Mouse (Mus musculus): ENCODE data around the gene Lrrc9. TPM values are rescaled to one million over a fixed set of nuclear protein-coding genes. Genes with fewer than 3 reads are reported as not detected.

Lrrc9 gene
- polyA plus RNA-seq, 1 experiment: not detected

DNA sequence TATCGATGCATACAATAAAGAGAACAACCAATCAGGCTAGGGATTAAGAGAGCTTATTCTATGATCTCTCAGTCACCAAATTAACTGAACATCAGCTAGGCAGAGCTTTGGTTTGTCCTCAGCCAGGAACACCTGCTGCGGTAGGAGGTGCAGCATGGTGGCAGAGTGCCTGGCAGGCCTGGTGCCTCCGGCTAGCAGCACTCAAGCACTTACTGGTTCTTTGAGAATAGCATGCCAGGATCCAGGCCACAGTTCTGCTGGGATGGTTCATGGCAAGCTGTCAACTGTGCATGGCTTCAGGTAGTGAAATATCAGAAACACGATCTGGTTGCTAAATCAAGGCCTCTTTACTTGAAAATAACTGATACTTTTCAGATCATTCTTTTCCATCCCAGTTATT lies 26.1 kb downstream of the Lrrc9 start:
- TF ChIP-seq SRF (IDR thresholded peaks at IDR 0.05; ENCODE audit: control insufficient read depth, insufficient read length, low read depth) (no peak), CEBPB (IDR thresholded peaks at IDR 0.05; ENCODE audit: insufficient read depth, poor library complexity, severe bottlenecking) (no peak), TCF12 (IDR thresholded peaks at IDR 0.05; ENCODE audit: insufficient read depth, poor library complexity, severe bottlenecking) (no peak), MAX (IDR thresholded peaks at IDR 0.05; ENCODE audit: low read depth) (no peak), MYOD1 (IDR thresholded peaks at IDR 0.05; ENCODE audit: control insufficient read depth in 1 of 3, insufficient read length in 2 of 3, low read depth in 2 of 3) (no peak), E2F4 (IDR thresholded peaks at IDR 0.05; ENCODE audit: insufficient read depth) (no peak), MYOG (IDR thresholded peaks at IDR 0.05; ENCODE audit: control insufficient read depth in 1 of 3, insufficient read depth in 1 of 3, insufficient read length in 2 of 3, low read depth in 2 of 3) (no peak), POLR2AphosphoS2 (IDR thresholded peaks at IDR 0.05; ENCODE audit: insufficient read length, low read depth) (no peak), USF1 (IDR thresholded peaks at IDR 0.05; ENCODE audit: low read depth) (no peak), POLR2A (IDR thresholded peaks at IDR 0.05; ENCODE audit: insufficient read length, low read depth) (no peak), TCF3 (IDR thresholded peaks at IDR 0.05; ENCODE audit: insufficient read length, low read depth) (no peak), REST (IDR thresholded peaks at IDR 0.05; ENCODE audit: insufficient read depth, insufficient read length) (no peak)
- Histone ChIP-seq H3K4me3 (no peak overlapping the region), H3K4me2 (ENCODE audit: low read depth) (no peak overlapping the region), H3K79me2 (ENCODE audit: control insufficient read depth, insufficient read depth) (no peaks in the 10 kb centered on the region), H3K27me3 (ENCODE audit: control insufficient read depth, insufficient read depth, insufficient read length) (peaks cover 18% of the 10 kb centered on the region), H3ac (ENCODE audit: control insufficient read depth, insufficient read length) (no peak overlapping the region), H3K36me3 (ENCODE audit: control insufficient read depth, insufficient read depth) (no peaks in the 10 kb centered on the region)

DNA sequence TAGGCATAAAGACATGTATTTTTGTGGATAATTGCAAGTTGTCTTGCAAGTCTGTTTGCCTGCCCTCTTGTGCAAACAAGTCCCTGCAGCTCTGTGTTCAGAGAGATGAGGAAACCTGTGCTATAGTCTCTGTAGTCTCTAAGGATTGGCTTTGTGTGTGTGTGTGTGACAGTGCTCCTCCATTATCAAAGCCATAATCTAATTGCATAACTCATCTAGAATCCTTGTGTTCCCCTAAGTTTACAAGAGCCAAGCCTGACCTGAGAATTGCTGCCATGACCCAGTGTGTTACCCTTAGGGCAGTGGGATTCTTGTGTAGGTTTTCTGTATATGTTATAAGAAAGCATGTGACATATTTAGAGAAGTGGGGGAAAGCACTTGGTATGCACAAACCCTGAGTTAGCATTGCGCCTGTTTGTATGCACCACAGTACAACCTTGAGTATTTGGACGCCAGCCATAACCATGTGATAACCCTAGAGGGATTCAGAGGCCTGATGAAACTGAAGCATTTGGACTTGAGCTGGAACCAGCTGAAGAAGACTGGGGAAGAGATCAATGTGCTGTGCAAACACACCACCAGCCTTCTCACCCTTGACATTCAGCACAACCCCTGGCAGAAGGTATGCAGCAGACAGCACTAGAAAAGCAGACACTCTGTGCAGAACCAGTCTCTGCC lies 35.2 kb downstream of the Lrrc9 start:
- no peak overlapping the region for H3K4me3 ChIP-seq
- TF ChIP-seq POLR2A (IDR thresholded peaks at IDR 0.05; ENCODE audit: insufficient read length, low read depth): no peak
- no peak overlapping the region for H3K4me2 ChIP-seq (ENCODE audit: low read depth)
- peaks cover 29% of the 10 kb centered on the region for H3K27me3 ChIP-seq (ENCODE audit: control insufficient read depth, insufficient read depth, insufficient read length)
- no peaks in the 10 kb centered on the region for H3K79me2 ChIP-seq (ENCODE audit: control insufficient read depth, insufficient read depth)
- no peak overlapping the region for H3ac ChIP-seq (ENCODE audit: control insufficient read depth, insufficient read length)
- H3K36me3 ChIP-seq (ENCODE audit: control insufficient read depth, insufficient read depth): no peaks in the 10 kb centered on the region

- TF ChIP-seq REST (IDR thresholded peaks at IDR 0.05; ENCODE audit: insufficient read depth, insufficient read length): no peak
- TF ChIP-seq CEBPB (IDR thresholded peaks at IDR 0.05; ENCODE audit: insufficient read depth, poor library complexity, severe bottlenecking): no peak
- no peak for TF ChIP-seq MYOD1 (IDR thresholded peaks at IDR 0.05; ENCODE audit: control insufficient read depth in 1 of 3, insufficient read length in 2 of 3, low read depth in 2 of 3)
- no peak for TF ChIP-seq MAX (IDR thresholded peaks at IDR 0.05; ENCODE audit: low read depth)
- no peak for TF ChIP-seq POLR2A (IDR thresholded peaks at IDR 0.05; ENCODE audit: insufficient read length, low read depth)
- TF ChIP-seq POLR2AphosphoS2 (IDR thresholded peaks at IDR 0.05; ENCODE audit: insufficient read length, low read depth): no peak
- no peak for TF ChIP-seq MYOG (IDR thresholded peaks at IDR 0.05; ENCODE audit: control insufficient read depth in 1 of 3, insufficient read depth in 1 of 3, insufficient read length in 2 of 3, low read depth in 2 of 3)
- no peak for TF ChIP-seq E2F4 (IDR thresholded peaks at IDR 0.05; ENCODE audit: insufficient read depth)
- TF ChIP-seq USF1 (IDR thresholded peaks at IDR 0.05; ENCODE audit: low read depth): no peak
- no peak for TF ChIP-seq TCF12 (IDR thresholded peaks at IDR 0.05; ENCODE audit: insufficient read depth, poor library complexity, severe bottlenecking)
- Histone ChIP-seq H3K27me3 (ENCODE audit: control insufficient read depth, insufficient read depth, insufficient read length) (peaks cover 16% of the 10 kb centered on the region), H3ac (ENCODE audit: control insufficient read depth, insufficient read length) (no peak overlapping the region), H3K36me3 (ENCODE audit: control insufficient read depth, insufficient read depth) (no peaks in the 10 kb centered on the region), H3K4me3 (no peak overlapping the region), H3K4me2 (ENCODE audit: low read depth) (no peak overlapping the region), H3K79me2 (ENCODE audit: control insufficient read depth, insufficient read depth) (no peaks in the 10 kb centered on the region)
Observed at GRCm38 (mm10) chr12:72482226-72482625, 40.6 kb downstream of the Lrrc9 start.

GRCm38 (mm10) chr12:72484872-72485271 lies 43.2 kb downstream of the Lrrc9 start:
- TF ChIP-seq TCF12 (IDR thresholded peaks at IDR 0.05; ENCODE audit: insufficient read depth, poor library complexity, severe bottlenecking) (no peak), USF1 (IDR thresholded peaks at IDR 0.05; ENCODE audit: low read depth) (no peak), POLR2A (IDR thresholded peaks at IDR 0.05; ENCODE audit: insufficient read length, low read depth) (no peak), MYOG (IDR thresholded peaks at IDR 0.05; ENCODE audit: control insufficient read depth in 1 of 3, insufficient read depth in 1 of 3, insufficient read length in 2 of 3, low read depth in 2 of 3) (no peak), POLR2AphosphoS2 (IDR thresholded peaks at IDR 0.05; ENCODE audit: insufficient read length, low read depth) (no peak), SRF (IDR thresholded peaks at IDR 0.05; ENCODE audit: control insufficient read depth, insufficient read length, low read depth) (no peak), CEBPB (IDR thresholded peaks at IDR 0.05; ENCODE audit: insufficient read depth, poor library complexity, severe bottlenecking) (no peak), TCF3 (IDR thresholded peaks at IDR 0.05; ENCODE audit: insufficient read length, low read depth) (no peak), E2F4 (IDR thresholded peaks at IDR 0.05; ENCODE audit: insufficient read depth) (no peak), MYOD1 (IDR thresholded peaks at IDR 0.05; ENCODE audit: control insufficient read depth in 1 of 3, insufficient read length in 2 of 3, low read depth in 2 of 3) (no peak), MAX (IDR thresholded peaks at IDR 0.05; ENCODE audit: low read depth) (no peak), REST (IDR thresholded peaks at IDR 0.05; ENCODE audit: insufficient read depth, insufficient read length) (no peak)
- H3ac ChIP-seq (ENCODE audit: control insufficient read depth, insufficient read length): no peak overlapping the region
- no peak overlapping the region for H3K4me2 ChIP-seq (ENCODE audit: low read depth)
- H3K27me3 ChIP-seq (ENCODE audit: control insufficient read depth, insufficient read depth, insufficient read length): peaks cover 9% of the 10 kb centered on the region
- no peak overlapping the region for H3K4me3 ChIP-seq
- H3K79me2 ChIP-seq (ENCODE audit: control insufficient read depth, insufficient read depth): no peaks in the 10 kb centered on the region
- no peaks in the 10 kb centered on the region for H3K36me3 ChIP-seq (ENCODE audit: control insufficient read depth, insufficient read depth)

- TF ChIP-seq USF1 (IDR thresholded peaks at IDR 0.05; ENCODE audit: low read depth): no peak
- TF ChIP-seq E2F4 (IDR thresholded peaks at IDR 0.05; ENCODE audit: insufficient read depth): no peak
- no peak for TF ChIP-seq TCF3 (IDR thresholded peaks at IDR 0.05; ENCODE audit: insufficient read length, low read depth)
- TF ChIP-seq SRF (IDR thresholded peaks at IDR 0.05; ENCODE audit: control insufficient read depth, insufficient read length, low read depth): no peak
- no peak for TF ChIP-seq REST (IDR thresholded peaks at IDR 0.05; ENCODE audit: insufficient read depth, insufficient read length)
- no peak for TF ChIP-seq TCF12 (IDR thresholded peaks at IDR 0.05; ENCODE audit: insufficient read depth, poor library complexity, severe bottlenecking)
- TF ChIP-seq MYOD1 (IDR thresholded peaks at IDR 0.05; ENCODE audit: control insufficient read depth in 1 of 3, insufficient read length in 2 of 3, low read depth in 2 of 3): no peak
- TF ChIP-seq MYOG (IDR thresholded peaks at IDR 0.05; ENCODE audit: control insufficient read depth in 1 of 3, insufficient read depth in 1 of 3, insufficient read length in 2 of 3, low read depth in 2 of 3): no peak
- TF ChIP-seq CEBPB (IDR thresholded peaks at IDR 0.05; ENCODE audit: insufficient read depth, poor library complexity, severe bottlenecking): no peak
- TF ChIP-seq MAX (IDR thresholded peaks at IDR 0.05; ENCODE audit: low read depth): no peak
- TF ChIP-seq POLR2A (IDR thresholded peaks at IDR 0.05; ENCODE audit: insufficient read length, low read depth): no peak
- H3K4me2 ChIP-seq (ENCODE audit: low read depth): no peak overlapping the region
Observed at GRCm38 (mm10) chr12:72487498-72487897, 45.8 kb downstream of the Lrrc9 start.

More at GRCm38 (mm10) chr12:72487498-72487897, 45.8 kb downstream of the Lrrc9 start:
- no peaks in the 10 kb centered on the region for H3K79me2 ChIP-seq (ENCODE audit: control insufficient read depth, insufficient read depth)
- H3K27me3 ChIP-seq (ENCODE audit: control insufficient read depth, insufficient read depth, insufficient read length): peaks cover 5% of the 10 kb centered on the region
- no peak overlapping the region for H3ac ChIP-seq (ENCODE audit: control insufficient read depth, insufficient read length)
- no peaks in the 10 kb centered on the region for H3K36me3 ChIP-seq (ENCODE audit: control insufficient read depth, insufficient read depth)
- no peak overlapping the region for H3K4me3 ChIP-seq

Measured in myocyte (in vitro differentiated cells).